Mouse (Mus musculus) B cell, adult 67 days (primary cell): ENCODE data around the gene Zfp64. TPM values are rescaled to one million over a fixed set of nuclear protein-coding genes. Genes with fewer than 3 reads are reported as not detected.

Experiments used
- total RNA-seq, 2 experiments: library from RNA; stranded (reverse); gene quantifications; 4 replicates each; pipeline ENCODE4 v1.2.4; 2023

Zfp64 gene
- total RNA-seq = 10 to 100 TPM; 21.6 to 23.5 TPM

DNA sequence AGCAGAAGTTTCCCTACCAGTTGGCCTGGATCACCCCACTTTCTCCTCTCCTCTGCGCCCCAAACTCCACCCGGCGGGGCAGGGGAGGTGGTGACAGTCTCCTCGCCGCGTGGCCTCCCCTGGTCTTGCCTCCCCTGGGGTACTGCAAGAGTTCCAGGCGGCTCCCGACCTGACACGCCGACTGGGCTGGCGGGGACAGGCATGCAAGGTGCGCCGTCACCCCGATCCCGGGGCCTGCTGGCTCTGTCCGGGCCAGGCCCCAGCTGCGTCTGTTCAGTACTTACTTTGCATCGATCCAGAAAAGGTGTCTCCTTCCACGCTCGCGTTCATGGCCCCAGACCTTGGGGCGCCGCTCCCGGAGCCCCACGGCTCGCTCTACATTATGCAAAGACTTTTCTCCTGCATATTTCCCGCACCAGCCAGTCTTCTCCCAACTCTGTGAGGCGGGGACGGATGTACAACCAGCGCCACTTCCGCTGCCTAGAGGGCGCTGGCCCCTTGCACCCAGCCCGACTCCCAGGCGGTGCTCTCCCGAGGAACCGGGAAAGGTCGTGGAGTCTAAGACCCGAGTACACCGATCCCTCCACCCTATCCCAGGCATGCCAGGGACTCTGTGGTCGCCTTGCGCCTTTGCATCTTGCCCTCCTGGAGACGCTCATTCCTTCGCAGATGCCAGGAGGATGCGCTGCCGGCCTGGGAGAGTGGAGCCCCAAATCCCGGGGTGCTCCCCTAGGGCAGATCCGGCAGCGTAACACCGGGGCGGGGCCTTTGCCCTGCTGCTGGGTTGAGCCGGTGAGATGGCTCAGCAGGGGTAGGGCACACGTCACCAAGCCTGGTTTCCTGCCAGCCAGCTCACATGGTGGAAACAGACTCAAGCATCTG, at the start of gene Zfp64:
Gene Zfp64 (minus strand): TSS at position 753 of the 882 bp plus-strand sequence.

Other genes starting within 250 kb of the Zfp64 start
- 1 to 10 TPM; 1.4 to 1.9 TPM for gene Atp9a, start 213.2 kb downstream of the Zfp64 start, total RNA-seq
- gene Sall4, start 187.6 kb downstream of the Zfp64 start, total RNA-seq = not detected